Mouse (Mus musculus) urinary bladder, postnatal 4 days (tissue): ENCODE results near the gene Smox.
"Not testable (repeated sequence)": the region's sequence is repeated elsewhere in the genome, so short reads cannot be mapped to it uniquely, and the experiment has no call there.

Experiments
- DNase-seq, 2 experiments: peaks; one replicate each; pipeline ENCODE4 v3.0.0; 2021 to 2022; ENCODE audit warnings: low spot score in 2 of 2

Gene Smox

GRCm38 (mm10) chr2:131491196-131491595 lies at the start of gene Smox:
Gene Smox, plus strand, starts transcription at chr2:131491496.
- DNase-seq: no peak

- no peak for DNase-seq
These were observed 48.0 kb upstream of the Smox start for GRCm38 (mm10) chr2:131443084-131443890.

DNA sequence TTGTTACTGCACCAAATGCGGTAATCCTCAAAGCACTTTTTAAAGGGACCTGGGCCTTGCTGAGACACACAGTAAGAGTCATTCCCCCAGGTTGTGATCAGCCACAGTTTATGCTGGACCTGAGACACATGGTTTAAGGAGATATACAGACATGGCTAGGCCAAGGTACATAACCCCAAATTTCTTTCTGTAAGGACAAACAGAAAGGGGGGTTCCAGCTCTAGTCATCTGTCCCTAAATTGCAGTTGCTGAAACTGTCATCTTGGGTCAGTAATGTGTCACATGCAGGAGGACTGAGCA lies 47.5 kb upstream of the Smox start:
- DNase-seq: no peak

- no peak for DNase-seq
These were observed 44.8 kb upstream of the Smox start for GRCm38 (mm10) chr2:131446416-131446982.

- DNase-seq: no peak
These were observed 43.5 kb upstream of the Smox start for GRCm38 (mm10) chr2:131447566-131448330.

- no peak for DNase-seq
These were observed 42.9 kb upstream of the Smox start for GRCm38 (mm10) chr2:131448353-131448752.

- no peak for DNase-seq
These were observed 41.6 kb upstream of the Smox start for GRCm38 (mm10) chr2:131449720-131450119.

GRCm38 (mm10) chr2:131450491-131450890 lies 40.8 kb upstream of the Smox start:
- no peak for DNase-seq

GRCm38 (mm10) chr2:131457728-131458127 lies 33.6 kb upstream of the Smox start:
- no peak for DNase-seq

DNA sequence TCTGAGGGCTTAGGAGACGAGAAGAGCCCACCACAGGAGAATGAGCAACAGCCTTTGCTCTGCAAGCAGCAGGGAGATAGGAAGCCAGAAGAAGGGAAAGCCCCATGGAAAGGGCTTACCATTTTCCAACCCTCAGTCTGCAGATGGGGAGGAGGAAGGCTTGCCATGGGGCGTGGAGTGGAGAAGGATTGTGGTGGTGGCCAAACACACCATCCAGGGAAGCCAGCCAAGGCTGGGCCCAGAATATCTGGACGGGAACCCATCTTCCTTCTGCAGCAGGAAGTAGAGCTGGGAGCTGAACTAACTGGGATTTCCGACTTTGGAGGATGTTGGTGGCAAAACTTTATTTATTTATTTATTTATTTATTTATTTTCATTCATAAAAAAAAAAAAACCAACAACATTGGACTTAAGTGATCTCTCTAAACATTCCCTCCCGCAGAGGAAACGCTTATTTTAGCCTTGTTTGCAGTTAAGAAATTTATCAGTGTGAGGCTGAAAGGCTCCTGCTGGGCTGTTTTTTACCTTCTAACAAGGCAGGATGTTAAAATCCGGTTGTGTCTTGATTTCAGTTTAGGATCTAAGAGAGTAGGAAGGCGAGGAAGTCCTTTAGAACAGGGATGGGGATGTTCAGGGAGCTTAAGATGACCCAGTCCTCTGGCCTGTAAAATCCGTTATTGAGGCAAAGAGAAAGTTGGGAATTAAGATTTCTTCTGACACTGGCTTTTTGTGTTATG lies 30.2 kb upstream of the Smox start:
- no peak for DNase-seq

DNA sequence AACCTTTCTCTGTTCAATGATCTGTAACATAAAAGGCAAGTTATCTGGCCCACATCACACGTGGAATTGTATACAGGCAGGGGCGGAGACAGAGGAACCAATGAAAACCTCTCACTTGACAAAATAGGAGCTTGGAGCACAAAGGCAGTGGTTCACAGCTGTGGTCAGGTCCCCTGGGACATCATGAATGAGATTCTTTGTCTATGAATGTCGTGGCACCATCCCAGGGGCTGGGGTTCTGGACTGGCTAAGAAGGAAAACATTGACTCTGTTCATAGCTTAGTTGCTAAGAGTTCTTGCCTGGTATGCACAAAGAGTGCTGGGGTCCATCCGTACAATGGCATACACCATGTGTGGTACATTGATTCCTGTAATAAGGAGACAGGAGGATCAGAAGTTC lies 28.3 kb upstream of the Smox start:
- DNase-seq: no peak

DNA sequence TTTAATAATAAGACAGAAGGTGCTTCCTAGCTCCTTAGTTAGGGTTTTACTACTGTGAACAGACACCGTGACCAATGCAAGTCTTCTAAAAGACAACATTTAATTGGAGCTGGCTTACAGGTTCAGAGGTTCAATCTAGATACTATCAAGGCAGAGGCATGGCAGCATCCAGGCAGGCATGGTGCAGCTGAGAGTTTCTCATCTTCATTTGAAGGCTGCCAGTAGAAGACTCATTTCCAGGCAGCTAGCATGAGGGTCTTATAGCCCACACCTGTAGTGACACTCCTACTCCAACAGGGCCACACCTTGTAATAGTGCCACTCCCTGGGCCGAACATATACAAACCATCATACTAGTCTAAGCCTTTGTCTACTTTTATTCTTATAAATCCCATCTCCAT lies 27.1 kb upstream of the Smox start:
- no peak for DNase-seq

- DNase-seq: no peak
These were observed 24.6 kb upstream of the Smox start for GRCm38 (mm10) chr2:131466732-131467131.

DNA sequence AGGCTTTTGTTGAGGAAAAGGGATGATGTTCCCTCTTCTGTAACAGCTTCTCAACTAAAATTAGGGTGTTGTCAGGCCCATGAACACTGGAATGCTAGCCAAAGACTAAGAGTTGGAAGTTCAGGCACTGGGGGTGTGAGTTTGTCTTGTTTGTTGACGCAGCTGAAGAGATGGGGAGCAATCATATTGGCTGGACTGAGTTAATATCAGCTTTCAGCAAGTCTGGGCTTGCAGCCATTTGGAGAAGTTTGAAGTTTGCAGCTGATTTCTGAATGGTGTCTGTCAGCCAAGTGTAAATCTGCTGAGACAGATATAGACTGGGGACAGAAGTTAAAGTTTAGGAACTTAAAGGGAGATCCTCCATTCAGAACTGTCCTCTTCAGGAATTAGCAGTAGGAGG lies 21.4 kb upstream of the Smox start:
- DNase-seq: no peak

- DNase-seq: no peak
These were observed 17.5 kb upstream of the Smox start for GRCm38 (mm10) chr2:131473749-131474148.

DNA sequence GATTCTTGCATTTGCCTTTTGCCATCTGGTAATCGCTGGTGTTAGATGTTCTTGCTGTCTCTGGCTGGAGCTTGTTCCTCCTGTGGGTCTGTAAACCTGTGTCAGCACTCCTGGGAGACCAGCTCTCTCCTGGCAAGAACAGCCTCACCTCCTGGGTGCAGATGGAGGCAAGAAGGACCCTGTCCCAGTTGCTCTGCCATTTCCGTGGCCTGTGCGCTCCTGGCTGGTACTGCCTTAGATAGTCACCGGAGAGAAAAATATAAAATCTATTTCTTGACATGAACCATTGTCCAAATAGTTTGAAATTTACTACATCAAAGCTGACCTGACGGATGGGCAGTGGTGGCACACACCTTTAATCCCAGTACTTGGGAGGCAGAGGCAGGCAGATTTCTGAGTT lies 14.2 kb upstream of the Smox start:
- not testable (repeated sequence) for DNase-seq

DNA sequence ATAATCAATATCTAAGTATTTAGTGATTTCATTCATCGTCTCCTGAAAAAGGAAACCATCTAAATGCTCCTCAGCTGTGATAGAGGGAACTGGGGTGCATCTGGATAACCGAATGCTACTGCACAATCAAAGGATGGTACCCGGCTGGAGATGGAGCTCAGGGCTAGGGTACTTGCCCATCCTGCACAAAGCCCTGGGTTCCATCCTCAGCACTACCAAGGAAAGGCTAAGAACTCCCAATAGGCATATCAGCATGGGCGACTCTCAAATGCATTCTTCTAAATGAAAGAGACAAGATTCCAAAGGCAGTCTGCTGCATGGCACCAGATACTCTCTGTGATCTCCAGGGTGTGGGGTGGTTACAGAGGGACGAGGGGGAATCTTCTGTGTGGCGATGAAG lies 13.4 kb upstream of the Smox start:
- DNase-seq: no peak

DNA sequence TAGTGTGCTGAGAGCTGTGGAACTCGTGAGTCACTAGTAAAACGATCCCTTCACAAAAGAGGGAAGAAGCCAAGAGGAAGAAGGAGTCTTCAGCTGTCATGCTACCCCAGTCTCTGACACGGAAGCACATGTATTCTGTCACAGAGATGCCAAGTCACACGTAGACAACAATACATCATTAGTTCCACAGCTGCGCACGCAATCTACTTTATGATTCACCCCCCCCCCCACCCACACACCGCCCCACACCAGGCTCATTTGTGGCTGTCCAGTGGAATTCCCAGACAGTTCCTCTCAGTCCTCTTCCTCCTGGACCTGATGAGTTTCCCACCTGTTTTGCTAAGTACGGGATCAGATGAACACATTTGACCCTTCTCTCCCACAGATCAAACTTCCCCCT lies 12.9 kb upstream of the Smox start:
- no peak for DNase-seq

- DNase-seq: no peak
These were observed 12.4 kb upstream of the Smox start for GRCm38 (mm10) chr2:131478916-131479315.

GRCm38 (mm10) chr2:131481733-131482132 lies 9.6 kb upstream of the Smox start:
- no peak for DNase-seq

DNA sequence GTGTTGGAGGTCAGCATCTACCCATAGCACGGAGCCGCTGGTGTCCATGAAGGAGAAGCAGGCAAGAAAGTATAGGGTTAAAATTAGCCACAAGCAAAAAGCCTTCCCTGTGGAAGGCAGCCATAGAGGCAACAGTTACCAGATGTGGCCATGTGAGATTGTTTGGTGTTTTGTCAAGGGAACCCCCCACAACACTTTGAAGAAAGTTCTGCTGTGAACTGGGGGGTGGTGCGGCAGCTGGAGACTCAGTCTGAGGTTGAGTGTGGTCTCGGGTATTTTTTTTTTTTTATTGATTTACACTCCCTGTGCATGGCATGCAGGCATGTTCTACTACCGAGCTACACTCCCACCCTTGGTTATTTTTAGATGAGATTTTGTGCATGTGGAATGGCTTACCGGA lies 8.8 kb upstream of the Smox start:
- no peak for DNase-seq

- no peak for DNase-seq
These were observed 7.7 kb upstream of the Smox start for GRCm38 (mm10) chr2:131483562-131483961.
